In genomic region chr11:24078706-24079316, GRCm38 (mm10) we compare ENCODE assay signal across 8 mouse cellular contexts. TPM values are rescaled to one million over a fixed set of nuclear protein-coding genes. Genes with fewer than 3 reads are reported as not detected.
DNase-seq lines count a peak whose midpoint lies in the region; ATAC-seq and TF ChIP-seq lines count a peak whose summit lies in the region.

No protein-coding gene starts in this region.

- H3K27ac ChIP-seq in limb, embryonic 14.5 days (replicated peaks; ENCODE audit: low read depth, low read length) = peak overlapping the region; percentile 97
- peak overlapping the region; percentile 93 for H3K27ac ChIP-seq in midbrain, postnatal 0 days (ENCODE audit: low read depth, low read length)

- peak; percentile 22 for DNase-seq in thymus, postnatal 25 days
- no peak for DNase-seq in thymus, postnatal 0 days (ENCODE audit: low spot score)
- peak; percentile 72 for DNase-seq in embryo, embryonic 11 days
- peak; percentile 54 to 56 for DNase-seq in heart, postnatal 14 days
- no peak for DNase-seq in limb, embryonic 14.5 days (ENCODE audit: low spot score)
- DNase-seq in midbrain, postnatal 0 days (ENCODE audit: low spot score) = no peak
- DNase-seq in layer of hippocampus, adult 11-12 months (ENCODE audit: low spot score) = no peak

- peaks cover 16% of the 10 kb centered on the region; the same call in 1 of the 2 replicates for H3K4me1 ChIP-seq in limb, embryonic 14.5 days (ENCODE audit: control insufficient read depth, insufficient read depth, low read length)
- H3K4me1 ChIP-seq in midbrain, postnatal 0 days (ENCODE audit: insufficient read depth, low read length) = 0 out of 2 replicates have a peak, but pooled peaks cover 4% of the 10 kb centered on the region

- intact Hi-C loops in heart, postnatal 14 days (cut with DNase I) = no loop called here

- no peaks in the 10 kb centered on the region for H3K9me3 ChIP-seq in limb, embryonic 14.5 days (ENCODE audit: control insufficient read depth, low read length)
- no peaks in the 10 kb centered on the region for H3K9me3 ChIP-seq in midbrain, postnatal 0 days (ENCODE audit: low read length)

- TF ChIP-seq POLR2A in limb, embryonic 14.5 days (IDR thresholded peaks at IDR 0.05; ENCODE audit: borderline replicate concordance, extremely low read depth, insufficient read depth, insufficient read length) = no peak

- peak overlapping the region; percentile 95 for H3K4me2 ChIP-seq in limb, embryonic 14.5 days (replicated peaks; ENCODE audit: low read depth, low read length, severe bottlenecking)
- H3K4me2 ChIP-seq in midbrain, postnatal 0 days (ENCODE audit: low read depth, low read length, poor library complexity, severe bottlenecking) = peak overlapping the region; percentile 99

- TF ChIP-seq CTCF in midbrain, postnatal 0 days (IDR thresholded peaks at IDR 0.05) = no peak

- H3K36me3 ChIP-seq in limb, embryonic 14.5 days (ENCODE audit: control insufficient read depth, insufficient read depth, low read length) = peaks cover 4% of the 10 kb centered on the region; the same call in 1 of the 2 replicates
- H3K36me3 ChIP-seq in midbrain, postnatal 0 days (ENCODE audit: insufficient read depth, low read length) = no peaks in the 10 kb centered on the region

- no peaks in the 10 kb centered on the region for H3K27me3 ChIP-seq in limb, embryonic 14.5 days (ENCODE audit: control insufficient read depth, insufficient read depth, low read length)
- 0 out of 2 replicates have a peak, but pooled peaks cover 3% of the 10 kb centered on the region for H3K27me3 ChIP-seq in midbrain, postnatal 0 days (ENCODE audit: insufficient read depth, low read length)

- peak overlapping the region; percentile 75 for H3K4me3 ChIP-seq in limb, embryonic 14.5 days (replicated peaks; ENCODE audit: low read length)
- peak overlapping the region; percentile 84 for H3K4me3 ChIP-seq in midbrain, postnatal 0 days (ENCODE audit: low read depth, low read length)

- ATAC-seq in limb, embryonic 14.5 days (ENCODE audit: low FRiP score, low read depth) = no peak
- ATAC-seq in midbrain, postnatal 0 days (ENCODE audit: low FRiP score) = no peak
- no peak for ATAC-seq in monocyte, adult 5-6 weeks (replicated peaks; ENCODE audit: insufficient number of reproducible peaks, low FRiP score, low TSS enrichment, poor library complexity, severe bottlenecking)

- H3K9ac ChIP-seq in limb, embryonic 14.5 days (ENCODE audit: low read depth, low read length, severe bottlenecking) = peak overlapping the region; percentile 96
- H3K9ac ChIP-seq in midbrain, postnatal 0 days (replicated peaks; ENCODE audit: low read length, poor library complexity, severe bottlenecking) = peak overlapping the region; percentile 84

- under 1% methylated on average over 38 of the region's 38 CpGs for WGBS in limb, embryonic 14.5 days
- WGBS in midbrain, postnatal 0 days = under 1% methylated on average over 38 of the region's 38 CpGs

RNA-seq across cellular contexts. Expression of gene Bcl11a, which starts 1.0 kb away (rescaled TPM):
- 7.4 and 8.0 TPM in 2 replicates for polyA plus RNA-seq in thymus, postnatal 0 days (2015; fragmentation: Nextera tagmentation; extraction: Ambion mirVana)
- total RNA-seq in heart, postnatal 14 days (2021) = 1 to 10 TPM; 4.1 to 5.0 TPM
- 33.8 and 38.2 TPM in 2 replicates for polyA plus RNA-seq in limb, embryonic 14.5 days (2012; rRNA removed)
- 61.7 and 74.9 TPM in 2 replicates for polyA plus RNA-seq in limb, embryonic 14.5 days (2014; fragmentation: Nextera tagmentation; extraction: Ambion mirVana)
- 40.9 and 44.6 TPM in 2 replicates for total RNA-seq in midbrain, postnatal 0 days (2014; rRNA removed)
- 80.9 and 85.4 TPM in 2 replicates for polyA plus RNA-seq in midbrain, postnatal 0 days (2015; fragmentation: Nextera tagmentation; extraction: Ambion mirVana)
- total RNA-seq in monocyte, adult 5-6 weeks (2017) = 12.1 to 16.9 TPM (median 13.9 TPM) in 3 replicates

RNA-seq across cellular contexts. Expression of gene A830031A19Rik, which starts 4.0 kb away (rescaled TPM):
- polyA plus RNA-seq in thymus, postnatal 0 days (2015; fragmentation: Nextera tagmentation; extraction: Ambion mirVana) = not detected in 2 replicates
- not detected for total RNA-seq in heart, postnatal 14 days (2021)
- polyA plus RNA-seq in limb, embryonic 14.5 days (2012; rRNA removed) = 0.19 TPM in 1 of 2 replicates, not detected in the other
- polyA plus RNA-seq in limb, embryonic 14.5 days (2014; fragmentation: Nextera tagmentation; extraction: Ambion mirVana) = not detected in 2 replicates
- not detected in 2 replicates for total RNA-seq in midbrain, postnatal 0 days (2014; rRNA removed)
- polyA plus RNA-seq in midbrain, postnatal 0 days (2015; fragmentation: Nextera tagmentation; extraction: Ambion mirVana) = 0.38 TPM in 1 of 2 replicates, not detected in the other
- not detected in 3 replicates for total RNA-seq in monocyte, adult 5-6 weeks (2017)

Comparison
In these comparisons a context has a peak if more than half of its experiments do, and no peak if none do; other contexts are left out.
1. DNase-seq: peak in thymus, postnatal 25 days (single experiment), embryo, embryonic 11 days (single experiment) and heart, postnatal 14 days (2 of 2); none in thymus, postnatal 0 days (single experiment), limb, embryonic 14.5 days (single experiment), midbrain, postnatal 0 days (single experiment) and layer of hippocampus, adult 11-12 months (single experiment).